Mouse (Mus musculus): ENCODE results near the gene Gm49388.
"Not testable (repeated sequence)": the region's sequence is repeated elsewhere in the genome, so short reads cannot be mapped to it uniquely, and the experiment has no call there.

The Gm49388 gene

DNA sequence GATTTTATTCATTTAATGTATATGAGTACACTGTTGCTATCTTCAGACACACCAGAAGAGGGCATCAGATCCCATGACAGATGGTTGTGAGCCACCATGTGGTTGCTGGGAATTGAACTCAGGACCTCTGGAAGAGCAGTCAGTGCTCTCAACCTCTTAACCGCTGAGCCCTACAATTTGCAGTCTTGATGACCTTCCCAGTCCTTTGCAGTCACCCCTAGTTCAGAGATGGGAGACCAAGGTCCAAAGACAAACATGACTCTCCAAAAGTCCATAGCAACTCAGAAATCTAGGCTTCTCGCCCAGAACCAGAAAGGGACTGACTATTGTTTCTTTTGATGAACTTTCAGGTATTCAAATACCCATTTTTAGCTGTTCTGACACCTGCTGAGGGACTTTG is 54.6 kb downstream of the Gm49388 start:
- DNase-seq (ENCODE audit: low spot score in 2 of 2): not testable (repeated sequence)

DNA sequence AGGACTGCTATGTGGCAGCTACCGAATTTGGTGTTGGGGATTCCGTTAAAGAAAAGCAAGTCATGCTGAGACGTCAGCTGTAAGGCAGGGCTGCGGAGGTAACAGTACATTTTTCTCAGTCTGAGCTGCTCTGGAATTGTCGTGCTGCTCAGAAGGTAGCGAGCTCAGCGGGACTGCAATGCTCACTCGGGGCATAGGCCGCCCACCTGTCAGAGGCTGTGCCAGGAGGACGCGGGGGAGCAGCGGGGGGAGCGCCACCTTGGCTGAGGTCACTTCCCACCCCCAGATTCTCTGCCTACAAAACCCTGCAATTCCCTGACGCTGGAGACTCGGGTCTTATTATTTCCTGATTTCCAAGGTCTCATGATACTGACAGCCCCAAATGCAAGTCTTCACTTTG is 55.5 kb downstream of the Gm49388 start:
- DNase-seq (ENCODE audit: low spot score in 2 of 2): peak in 1 of 2 experiments; percentile 61

DNA sequence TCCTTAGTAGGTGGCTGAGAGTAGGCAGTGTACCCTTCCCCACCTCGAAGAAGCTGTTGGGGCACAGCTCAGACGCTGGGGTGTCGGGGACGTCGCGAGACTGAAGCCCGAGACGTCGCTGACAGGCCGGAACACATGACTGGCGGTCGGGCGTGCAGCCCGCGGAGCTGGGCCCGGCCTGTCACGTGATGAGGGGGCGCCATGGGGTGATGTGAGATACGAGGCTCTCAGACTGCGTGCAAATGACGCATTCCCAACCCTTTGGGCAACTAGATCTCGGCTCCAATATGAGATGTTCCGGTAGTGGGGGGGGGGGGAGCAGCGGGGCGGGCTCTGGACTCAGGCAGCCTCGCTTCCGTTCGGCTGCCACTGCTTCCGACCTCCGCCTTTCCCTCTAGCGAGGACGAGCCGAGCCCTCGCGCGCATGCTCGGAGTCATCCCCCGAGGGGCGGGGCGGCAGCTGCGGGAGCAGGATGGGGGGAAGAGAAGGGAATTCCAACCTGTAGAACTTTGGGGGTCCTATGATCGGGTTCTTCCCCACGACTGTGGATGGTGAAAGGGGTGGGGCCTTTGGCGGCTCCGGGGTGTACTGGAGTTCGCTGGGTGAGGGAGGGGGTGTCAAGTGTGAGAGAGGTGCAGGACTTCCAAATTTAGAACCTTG is 56.1 kb downstream of the Gm49388 start:
- peak; percentile 80 to 91 for DNase-seq (ENCODE audit: low spot score in 2 of 2)

DNA sequence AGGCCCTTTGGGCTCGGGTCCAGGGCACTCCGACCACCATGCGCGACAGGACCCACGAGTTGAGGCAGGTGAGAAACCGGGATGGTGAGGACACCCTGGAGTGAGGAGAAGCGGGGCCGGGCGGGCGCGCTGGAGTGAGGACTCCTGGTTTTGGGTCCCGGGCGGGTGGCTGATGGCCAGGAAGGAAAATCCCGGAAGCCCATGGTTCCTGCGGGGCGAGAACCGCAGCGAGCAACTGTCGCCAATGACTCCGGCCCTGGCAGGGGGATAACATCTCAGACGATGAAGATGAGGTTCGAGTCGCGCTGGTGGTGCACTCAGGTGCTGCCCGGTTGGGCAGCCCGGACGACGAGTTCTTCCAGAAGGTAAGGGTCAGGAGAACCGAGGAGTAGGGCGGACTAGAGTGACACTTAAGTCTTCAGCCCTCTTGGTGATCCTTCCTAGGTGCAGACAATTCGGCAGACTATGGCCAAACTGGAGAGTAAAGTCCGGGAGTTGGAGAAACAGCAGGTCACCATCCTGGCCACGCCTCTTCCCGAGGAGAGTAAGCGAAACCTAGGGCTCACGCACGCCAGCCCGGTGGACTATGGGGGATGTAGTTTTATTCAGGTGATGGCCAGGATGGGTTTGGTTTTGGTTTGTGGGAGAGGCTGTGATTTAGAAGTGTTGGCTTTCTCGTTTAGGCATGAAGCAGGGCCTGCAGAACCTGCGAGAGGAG is 56.8 kb downstream of the Gm49388 start:
- DNase-seq (ENCODE audit: low spot score in 2 of 2): peak; percentile 78 to 87

DNA sequence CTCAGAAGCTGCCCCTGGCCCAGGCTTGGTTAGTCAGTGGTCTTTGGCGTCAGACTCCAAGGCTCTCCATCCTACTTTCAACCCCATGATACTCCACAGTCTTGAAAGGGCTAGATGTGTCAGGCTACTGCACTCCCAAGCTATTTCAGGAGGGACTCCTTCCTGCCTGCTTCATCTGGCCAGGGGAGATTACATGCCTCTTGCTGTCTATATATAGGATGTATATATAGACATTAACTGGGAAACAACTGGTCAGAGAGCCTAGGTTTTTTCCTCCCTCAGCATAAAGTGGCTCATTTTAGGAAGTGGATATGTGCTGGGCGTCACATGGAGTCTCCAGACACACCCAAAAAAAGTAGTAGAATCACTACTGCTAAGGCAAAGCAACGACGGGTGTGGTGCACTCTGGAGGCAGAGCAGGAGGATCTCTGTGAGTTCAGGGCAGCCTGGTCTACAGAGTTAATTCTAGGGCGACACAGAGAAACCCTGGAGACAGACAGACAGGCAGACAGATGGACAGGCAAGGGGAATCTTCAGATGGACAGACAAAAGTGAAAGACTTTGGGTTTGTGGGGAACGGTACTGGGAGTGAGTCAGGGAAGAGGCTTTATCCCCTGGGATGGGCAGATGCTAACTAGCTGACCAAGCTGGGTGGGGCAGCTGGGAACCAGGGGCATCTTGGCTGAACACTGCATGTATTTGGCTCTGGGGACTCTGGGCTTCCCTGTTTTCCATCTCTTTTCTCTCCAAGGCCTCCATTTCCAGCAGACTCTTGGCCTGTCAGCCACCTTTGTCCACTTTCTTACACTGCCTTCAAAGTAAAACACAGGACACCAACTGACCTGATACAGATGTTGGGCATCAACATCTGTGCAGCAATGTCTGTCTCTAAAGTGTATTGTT is 64.8 kb downstream of the Gm49388 start:
- DNase-seq (ENCODE audit: low spot score in 2 of 2): no peak

DNA sequence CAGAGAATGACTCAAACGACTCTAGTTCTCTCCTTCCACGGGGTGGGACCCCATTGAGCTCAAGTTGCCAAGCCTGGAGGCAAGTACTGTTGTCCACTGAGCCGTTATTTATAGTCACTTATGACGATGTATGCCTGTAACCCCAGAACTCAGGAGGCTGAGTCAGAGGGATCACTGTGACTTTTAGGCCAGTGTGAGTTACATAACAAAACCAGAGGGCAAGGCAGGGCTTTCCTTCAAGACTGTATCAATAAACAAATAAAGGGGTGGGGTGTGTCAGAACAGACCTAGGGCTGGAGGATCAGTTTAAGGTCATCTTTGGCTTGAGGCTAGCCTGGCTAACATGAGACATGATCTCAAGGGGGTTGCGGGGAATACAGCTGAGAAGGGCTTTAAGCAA is 65.5 kb downstream of the Gm49388 start:
- DNase-seq (ENCODE audit: low spot score in 2 of 2): no peak

Measured in spleen, postnatal 10 days (tissue).